Mouse (Mus musculus) left cerebral cortex, postnatal 14 days (tissue): ENCODE data around the gene Exoc6. TPM values are rescaled to one million over a fixed set of nuclear protein-coding genes. Genes with fewer than 3 reads are reported as not detected.
A peak's percentile ranks its signal among the peaks of the same experiment; 100 is the strongest.

Experiments used
- DNase-seq, 2 experiments: peaks; one replicate each; pipeline ENCODE4 v3.0.0; 2021 to 2022; ENCODE audit warnings: low spot score in 2 of 2, mixed read lengths in 1 of 2
- intact Hi-C: fragments of 180-260 bp; cut with DNase I; formaldehyde crosslinking; loops from one replicate; pipeline ENCODE4 v1.15.1; 2025
- total RNA-seq, 2 experiments: library from RNA; stranded (reverse); gene quantifications; 2 replicates each; pipeline ENCODE4 v1.2.3; 2021

Gene Exoc6
- total RNA-seq, 2 experiments from 2014 or later: 44.8 to 48.8 TPM

DNA sequence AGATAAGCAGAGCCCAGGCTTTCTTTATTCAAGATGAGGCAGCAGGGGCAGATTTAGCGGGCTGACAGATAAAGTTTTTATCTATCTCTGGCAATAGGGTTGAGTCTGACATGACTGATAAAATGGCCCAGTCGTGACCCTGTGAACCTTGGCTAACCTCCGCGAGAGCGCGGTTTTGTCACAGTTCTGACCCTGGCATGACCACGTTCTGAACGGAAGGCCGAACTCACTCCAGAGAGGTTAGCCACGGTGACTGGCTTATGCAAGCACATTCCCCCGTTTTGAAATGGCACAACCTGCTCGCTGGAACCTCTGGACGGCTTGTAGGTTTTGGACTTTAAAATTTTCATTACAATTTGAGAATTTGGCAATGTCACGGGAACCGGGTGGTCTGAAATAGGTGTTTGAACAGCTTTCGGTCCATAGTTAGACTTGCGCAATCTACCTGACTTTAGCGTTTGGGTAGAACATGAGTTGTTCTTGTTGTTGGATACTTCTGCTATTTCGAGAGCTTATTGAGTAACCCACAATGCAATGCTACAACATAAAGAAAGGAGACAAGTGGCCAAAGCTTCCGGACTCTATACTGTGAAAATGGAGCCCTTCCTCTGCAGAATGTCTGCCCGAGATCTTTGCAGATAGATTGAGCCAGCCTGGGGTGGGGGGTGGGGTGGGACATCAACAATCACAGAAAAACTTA is 152.3 kb downstream of the Exoc6 start:
- no peak for DNase-seq
- intact Hi-C loops: no loop called here

GRCm38 (mm10) chr19:37703902-37704509 is 153.8 kb downstream of the Exoc6 start:
- intact Hi-C loops: loop anchor here (1.0 to 2.0 kb wide), 2 partner anchors 183 to 233 kb away; no protein-coding TSS in a partner anchor
- DNase-seq: peak; percentile 64 to 81

DNA sequence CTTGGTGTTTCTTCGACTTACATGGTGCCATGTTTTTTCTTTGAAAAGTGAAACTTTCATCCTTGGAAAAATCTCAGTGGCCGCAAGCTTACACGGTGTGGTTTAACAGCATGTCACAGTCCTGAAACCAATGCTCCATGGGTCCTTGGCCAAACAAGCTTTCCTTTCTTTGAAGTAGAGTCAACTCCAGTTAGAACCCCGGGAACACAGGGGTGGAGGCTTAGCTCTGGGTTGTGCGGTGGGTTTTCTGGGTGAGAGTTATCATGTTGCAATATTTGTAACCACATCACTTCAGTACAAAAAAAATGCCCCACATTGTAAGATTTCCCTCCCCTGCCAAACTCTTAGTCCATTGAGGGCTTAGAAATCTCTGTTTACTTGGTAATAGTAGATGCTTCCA is 155.5 kb downstream of the Exoc6 start:
- DNase-seq: no peak
- intact Hi-C loops: loop anchor here (2.0 kb wide), 1 partner anchor 181 kb away; no protein-coding TSS in a partner anchor

DNA sequence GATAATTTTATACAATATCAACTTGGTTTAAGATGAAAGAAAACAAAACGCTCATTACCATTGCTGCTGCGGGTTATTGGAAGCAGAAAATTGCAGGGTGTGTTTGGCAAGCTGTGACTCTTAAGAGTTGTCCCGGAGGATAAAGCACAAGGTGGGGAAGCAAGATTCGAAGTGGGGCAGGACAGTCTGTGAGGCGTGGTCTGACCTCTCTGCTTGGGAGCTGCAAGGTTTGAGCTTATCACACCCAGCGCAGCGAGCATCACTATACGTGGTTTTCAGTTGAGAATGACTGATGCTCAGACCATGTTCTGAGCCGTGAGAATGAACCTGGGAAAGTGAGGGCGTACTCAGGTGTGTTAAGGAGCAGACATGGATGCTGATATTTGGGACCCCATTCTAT is 164.5 kb downstream of the Exoc6 start:
- DNase-seq: no peak
- intact Hi-C loops: no loop called here

DNA sequence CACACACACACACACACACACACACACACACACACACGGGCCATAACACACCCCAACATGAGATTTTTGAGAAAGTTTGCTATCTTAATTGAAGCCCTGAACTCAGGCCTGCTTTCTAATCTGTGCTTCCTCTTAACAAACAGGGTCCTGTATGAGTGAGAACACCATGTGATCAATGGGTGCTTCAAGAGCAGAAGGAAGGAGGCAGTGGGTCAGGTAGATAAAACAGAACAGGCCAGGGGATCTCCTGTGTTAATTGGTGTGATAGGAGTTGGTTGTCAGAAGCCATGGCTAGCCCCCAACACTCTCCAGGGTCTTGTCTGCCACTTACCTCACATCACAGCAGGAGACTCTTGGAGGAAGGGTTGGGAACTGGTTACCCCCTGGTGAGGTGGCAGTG is 165.8 kb downstream of the Exoc6 start:
- intact Hi-C loops: no loop called here
- no peak for DNase-seq

- DNase-seq: no peak
- intact Hi-C loops: no loop called here
These were observed 166.4 kb downstream of the Exoc6 start for GRCm38 (mm10) chr19:37716524-37717175.

DNA sequence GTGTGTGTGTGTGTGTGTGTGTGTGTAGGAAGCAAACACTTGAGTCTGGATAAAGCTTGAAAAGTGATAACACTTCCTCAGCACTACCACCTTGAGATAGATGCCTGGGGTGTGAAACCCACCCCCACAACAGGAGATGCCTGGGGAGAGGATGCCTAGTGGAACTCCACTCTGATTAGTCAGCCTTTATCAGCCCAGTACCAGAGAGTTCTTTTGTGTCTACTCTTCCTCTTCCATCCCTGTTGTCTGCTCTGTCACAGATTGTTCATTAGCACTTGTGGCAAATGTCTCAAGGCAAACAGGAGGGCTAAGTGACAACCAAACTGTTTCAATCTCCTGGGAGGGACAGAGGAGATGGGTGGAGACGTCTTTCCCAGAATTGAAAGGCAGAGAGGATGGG is 168.9 kb downstream of the Exoc6 start:
- no peak for DNase-seq
- intact Hi-C loops: no loop called here

DNA sequence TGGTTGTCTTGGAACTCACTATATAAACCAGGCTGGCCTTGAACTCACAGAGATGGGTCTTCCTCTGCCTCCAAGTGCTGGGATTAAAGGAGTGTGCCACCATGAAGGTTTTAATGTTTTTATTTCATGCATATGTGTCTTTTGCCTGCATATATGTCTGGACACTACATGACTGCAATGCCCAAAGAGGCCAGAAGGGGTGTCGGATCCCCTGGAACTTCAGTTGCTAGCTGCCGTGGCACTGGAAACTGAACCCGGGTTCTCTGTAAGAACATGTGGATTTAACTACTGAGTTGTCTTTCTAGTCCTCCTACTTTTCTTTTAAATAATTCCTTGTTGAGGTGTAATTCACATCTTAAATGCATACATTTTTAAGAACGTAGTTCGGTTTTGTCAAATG is 174.4 kb downstream of the Exoc6 start:
- intact Hi-C loops: no loop called here
- no peak for DNase-seq

DNA sequence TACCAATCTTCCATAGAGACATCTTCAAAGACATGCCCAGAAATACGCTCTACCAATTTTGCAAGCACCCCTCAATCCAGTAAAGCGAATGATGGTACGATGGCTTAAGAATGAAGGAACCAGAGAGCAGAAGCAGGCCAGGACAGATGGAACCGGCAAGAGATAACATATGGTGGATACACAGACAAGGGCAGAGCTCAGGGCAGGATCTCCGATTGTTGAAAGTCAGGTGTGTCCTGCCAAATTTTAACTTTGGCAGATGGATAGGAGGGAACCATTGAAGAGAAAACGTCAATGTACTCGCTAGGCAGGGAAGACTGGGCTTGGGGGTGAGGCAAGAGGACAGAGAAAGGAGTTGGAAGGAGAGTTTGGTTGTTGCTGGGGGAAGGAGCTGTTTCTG is 176.4 kb downstream of the Exoc6 start:
- no peak for DNase-seq
- intact Hi-C loops: no loop called here

GRCm38 (mm10) chr19:37727366-37727765 is 177.1 kb downstream of the Exoc6 start:
- DNase-seq: no peak
- intact Hi-C loops: no loop called here

Other genes with a start within 250 kb of the Exoc6 start
- gene Ide, start 212.6 kb upstream of the Exoc6 start, total RNA-seq: 10 to 100 TPM; 48.3 to 77.1 TPM
- 1 to 10 TPM; 1.3 to 1.7 TPM for gene Kif11, start 174.0 kb upstream of the Exoc6 start, total RNA-seq
- 1 to 10 TPM; 2.2 to 3.4 TPM for gene Hhex, start 115.6 kb upstream of the Exoc6 start, total RNA-seq
- gene Cyp26c1, start 135.2 kb downstream of the Exoc6 start, total RNA-seq: not detected
- gene Cyp26a1, start 147.4 kb downstream of the Exoc6 start, total RNA-seq: under 1 TPM in 1 of 2 experiments, not detected in 1; 0.25 TPM